Mouse (Mus musculus): ENCODE results near the gene Eif1. TPM values are rescaled to one million over a fixed set of nuclear protein-coding genes. Genes with fewer than 3 reads are reported as not detected.
"Not testable (repeated sequence)": the region's sequence is repeated elsewhere in the genome, so short reads cannot be mapped to it uniquely, and the experiment has no call there.

The Eif1 gene
- polyA plus RNA-seq, 1 experiment from 2014 or later = 1,407 TPM

DNA sequence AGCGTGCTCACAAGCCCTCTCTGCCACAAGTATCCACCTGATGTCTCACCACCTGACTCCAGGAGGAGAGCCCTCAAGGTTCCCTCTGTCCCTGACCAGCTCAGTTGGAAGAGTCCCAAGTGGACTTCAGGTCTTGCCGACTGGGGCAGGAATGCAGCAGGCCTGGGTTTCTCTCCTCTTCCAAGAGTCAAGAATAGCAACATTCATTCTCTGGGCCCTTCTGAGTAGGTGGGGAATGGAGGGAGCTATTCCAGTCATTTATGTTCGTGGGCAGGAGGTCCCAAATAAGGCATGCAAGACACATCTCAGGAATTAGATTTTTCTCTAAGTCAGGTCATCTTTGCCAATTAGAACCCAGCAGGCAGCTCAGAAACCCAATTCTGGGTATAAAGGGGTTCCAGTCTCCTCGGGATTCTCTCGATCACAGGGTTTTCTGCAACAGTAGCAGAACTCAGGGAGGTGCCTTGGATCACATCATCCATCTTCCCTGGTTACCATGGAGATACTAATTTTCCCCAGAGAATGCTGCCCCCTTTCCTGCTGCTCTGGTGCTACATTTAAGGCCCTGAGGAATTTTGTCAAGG is 7.5 kb upstream of the Eif1 start:
- Histone ChIP-seq H3K4me1 (replicated peaks) (no peaks in the 10 kb centered on the region), H3K27ac (no peak overlapping the region), H3K36me3 (no peaks in the 10 kb centered on the region), H3K4me3 (replicated peaks) (no peak overlapping the region), H3K9ac (replicated peaks) (0 out of 2 replicates have a peak overlapping the region, but pooled peaks have one; percentile 27), H3K27me3 (no peaks in the 10 kb centered on the region), H3K9me3 (no peaks in the 10 kb centered on the region), H3K4me2 (no peak overlapping the region)
- no peak for ATAC-seq (ENCODE audit: insufficient number of reproducible peaks, insufficient read depth, low FRiP score, low TSS enrichment, low read depth)
- 48% methylated on average over 5 of the region's 5 CpGs for WGBS

GRCm38 (mm10) chr11:100313424-100313823 is 6.3 kb upstream of the Eif1 start:
- WGBS = 87% methylated on average over 6 of the region's 6 CpGs
- no peak overlapping the region for H3K4me3 ChIP-seq (replicated peaks)
- ATAC-seq (ENCODE audit: insufficient number of reproducible peaks, insufficient read depth, low FRiP score, low TSS enrichment, low read depth) = no peak

DNA sequence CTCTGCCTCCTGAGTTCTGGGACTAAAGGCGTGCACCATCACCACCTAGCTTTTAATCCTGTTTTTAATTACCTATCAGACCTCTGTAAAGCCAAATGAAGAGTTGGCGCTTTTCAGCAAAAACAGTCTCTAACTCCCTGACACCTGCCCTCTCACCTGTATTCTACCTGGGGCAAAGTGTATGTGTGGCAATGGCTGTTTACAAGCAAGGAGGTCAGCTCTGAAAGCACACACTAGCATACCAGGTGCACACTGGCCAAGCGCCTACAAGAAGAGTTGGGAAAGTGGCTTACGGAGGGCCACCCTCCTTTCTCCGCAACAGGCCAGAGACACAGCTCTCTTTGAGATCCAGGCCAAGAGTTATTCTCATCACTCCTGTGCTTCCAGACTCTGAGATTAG is 4.2 kb upstream of the Eif1 start:
- Histone ChIP-seq H3K27me3 (no peaks in the 10 kb centered on the region), H3K4me3 (replicated peaks) (no peak overlapping the region), H3K9me3 (no peaks in the 10 kb centered on the region), H3K4me2 (no peak overlapping the region), H3K9ac (replicated peaks) (no peak overlapping the region), H3K27ac (no peak overlapping the region), H3K4me1 (replicated peaks) (no peaks in the 10 kb centered on the region), H3K36me3 (no peaks in the 10 kb centered on the region)
- no peak for ATAC-seq (ENCODE audit: insufficient number of reproducible peaks, insufficient read depth, low FRiP score, low TSS enrichment, low read depth)
- WGBS = 89% methylated on average over 5 of the region's 5 CpGs

More at GRCm38 (mm10) chr11:100313424-100313823, 6.3 kb upstream of the Eif1 start:
- Histone ChIP-seq H3K27me3 (no peaks in the 10 kb centered on the region), H3K4me2 (no peak overlapping the region), H3K9ac (replicated peaks) (no peak overlapping the region), H3K27ac (no peak overlapping the region), H3K36me3 (no peaks in the 10 kb centered on the region), H3K4me1 (replicated peaks) (no peaks in the 10 kb centered on the region), H3K9me3 (no peaks in the 10 kb centered on the region)

DNA sequence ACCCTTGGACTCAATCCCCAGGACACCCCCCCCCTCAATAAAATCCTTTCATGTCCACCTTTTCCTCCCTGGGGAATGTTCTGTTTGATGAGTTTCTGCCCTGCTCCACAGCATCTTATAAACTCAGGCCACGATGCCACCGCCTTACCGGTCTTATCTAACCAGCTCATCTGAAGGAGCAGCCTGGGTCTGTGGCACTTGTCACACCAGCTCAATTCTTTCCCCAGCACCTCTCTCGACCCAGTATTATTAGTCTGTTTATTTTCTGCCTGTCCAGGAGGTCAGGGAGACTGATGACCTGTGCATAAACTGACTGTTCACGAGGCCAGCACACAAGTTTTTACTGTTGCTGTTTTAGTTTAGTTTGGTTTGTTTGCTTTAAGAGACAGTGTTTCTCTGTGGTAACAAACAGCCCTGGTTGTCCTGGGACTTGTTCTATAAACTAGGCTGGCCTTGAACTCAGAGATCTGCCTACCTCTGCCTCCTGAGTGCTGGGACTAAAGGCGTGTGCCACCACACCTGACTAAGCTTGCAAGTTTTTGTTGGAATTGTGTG is 1.8 kb upstream of the Eif1 start:
- no peak for ATAC-seq (ENCODE audit: insufficient number of reproducible peaks, insufficient read depth, low FRiP score, low TSS enrichment, low read depth)
- no peak overlapping the region for H3K4me2 ChIP-seq
- no peak overlapping the region for H3K4me3 ChIP-seq (replicated peaks)
- H3K4me1 ChIP-seq (replicated peaks) = 0 out of 2 replicates have a peak, but pooled peaks cover 6% of the 10 kb centered on the region
- H3K27me3 ChIP-seq = no peaks in the 10 kb centered on the region
- peaks cover 21% of the 10 kb centered on the region for H3K36me3 ChIP-seq
- H3K9ac ChIP-seq (replicated peaks) = no peak overlapping the region
- WGBS = 48% methylated on average over 6 of the region's 6 CpGs
- no peaks in the 10 kb centered on the region for H3K9me3 ChIP-seq
- no peak overlapping the region for H3K27ac ChIP-seq

GRCm38 (mm10) chr11:100318529-100319451 is 895 bp upstream of the Eif1 start:
- Histone ChIP-seq H3K36me3 (peaks cover 21% of the 10 kb centered on the region), H3K4me2 (peak overlapping the region; percentile 55), H3K27me3 (no peaks in the 10 kb centered on the region), H3K4me1 (replicated peaks) (0 out of 2 replicates have a peak, but pooled peaks cover 6% of the 10 kb centered on the region), H3K27ac (no peak overlapping the region; the same call in 1 of the 2 replicates), H3K9ac (replicated peaks) (no peak overlapping the region), H3K9me3 (no peaks in the 10 kb centered on the region), H3K4me3 (replicated peaks) (peak overlapping the region; percentile 83)
- no peak for ATAC-seq (ENCODE audit: insufficient number of reproducible peaks, insufficient read depth, low FRiP score, low TSS enrichment, low read depth)
- 90% methylated on average over 10 of the region's 10 CpGs for WGBS

DNA sequence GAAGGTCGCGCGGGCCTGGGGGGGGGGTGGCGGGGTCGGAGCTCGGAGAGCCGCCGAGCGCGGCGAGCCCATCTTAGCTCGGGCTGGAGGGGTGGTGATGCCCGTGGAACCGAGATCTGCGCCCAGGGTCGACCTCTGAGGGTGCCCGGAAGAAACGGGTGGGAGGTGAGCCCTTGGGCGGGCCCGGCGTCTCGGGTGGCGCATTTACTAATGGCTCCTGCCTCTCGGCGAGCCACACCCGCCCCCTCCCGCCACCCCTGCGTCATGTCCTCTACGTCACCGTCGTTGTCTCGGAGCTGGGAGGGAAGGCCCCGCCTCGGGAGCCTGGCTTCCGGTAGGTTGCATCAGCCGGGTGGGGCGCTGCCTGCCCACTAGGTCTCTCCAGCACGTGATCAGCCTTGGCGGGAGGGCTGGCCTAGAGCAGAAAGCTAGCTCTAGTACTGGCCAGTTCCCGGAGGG is 516 bp downstream of the Eif1 start:
- Histone ChIP-seq H3K27me3 (no peaks in the 10 kb centered on the region), H3K36me3 (peaks cover 21% of the 10 kb centered on the region), H3K9me3 (no peaks in the 10 kb centered on the region), H3K27ac (peak overlapping the region; percentile 97), H3K9ac (replicated peaks) (peak overlapping the region; percentile 96), H3K4me1 (replicated peaks) (0 out of 2 replicates have a peak, but pooled peaks cover 6% of the 10 kb centered on the region), H3K4me2 (peak overlapping the region; percentile 81), H3K4me3 (replicated peaks) (peak overlapping the region; percentile 83)
- ATAC-seq (ENCODE audit: insufficient number of reproducible peaks, insufficient read depth, low FRiP score, low TSS enrichment, low read depth) = peak; percentile 77
- WGBS = under 1% methylated on average over 40 of the region's 40 CpGs

DNA sequence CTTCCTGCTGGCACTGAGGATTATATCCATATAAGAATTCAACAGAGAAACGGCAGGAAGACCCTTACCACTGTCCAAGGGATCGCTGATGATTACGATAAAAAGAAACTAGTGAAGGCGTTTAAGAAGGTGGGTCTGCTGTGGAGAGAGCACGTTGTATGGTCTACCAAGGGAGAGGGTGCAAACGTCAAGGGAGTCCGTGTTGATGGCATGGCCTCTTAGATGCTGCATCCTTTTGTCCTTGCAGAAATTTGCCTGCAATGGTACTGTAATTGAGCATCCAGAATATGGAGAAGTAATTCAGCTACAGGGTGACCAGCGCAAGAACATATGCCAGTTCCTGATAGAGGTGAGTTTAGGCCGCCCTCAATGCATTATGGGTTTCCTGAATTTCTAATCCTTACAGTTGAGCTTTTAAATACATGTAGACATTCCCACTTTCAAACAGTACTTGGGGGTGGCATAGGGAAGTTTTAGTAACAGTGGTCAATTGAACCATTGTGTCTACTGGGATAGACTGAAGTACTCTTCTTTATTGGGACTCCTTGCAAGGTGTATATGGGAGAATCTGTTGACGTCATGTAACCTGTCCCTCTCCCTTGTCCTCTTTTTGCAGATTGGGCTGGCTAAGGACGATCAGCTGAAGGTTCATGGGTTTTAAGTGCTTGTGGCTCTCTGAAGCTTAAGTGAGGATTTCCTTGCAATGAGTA is 1.2 kb downstream of the Eif1 start:
- peak overlapping the region; percentile 81 for H3K4me2 ChIP-seq
- H3K9me3 ChIP-seq; H3K4me1 ChIP-seq (replicated peaks); H3K27me3 ChIP-seq; ATAC-seq (ENCODE audit: insufficient number of reproducible peaks, insufficient read depth, low FRiP score, low TSS enrichment, low read depth): not testable (repeated sequence)
- peak overlapping the region; percentile 97; the same call in 1 of the 2 replicates for H3K27ac ChIP-seq
- H3K4me3 ChIP-seq (replicated peaks) = peak overlapping the region; percentile 83
- H3K9ac ChIP-seq (replicated peaks) = peak overlapping the region; percentile 96
- WGBS = 21% methylated on average over 11 of the region's 11 CpGs
- H3K36me3 ChIP-seq = peaks cover 21% of the 10 kb centered on the region

- not testable (repeated sequence) for H3K27ac ChIP-seq; H3K4me1 ChIP-seq (replicated peaks); H3K4me3 ChIP-seq (replicated peaks); ATAC-seq (ENCODE audit: insufficient number of reproducible peaks, insufficient read depth, low FRiP score, low TSS enrichment, low read depth); H3K4me2 ChIP-seq; H3K9ac ChIP-seq (replicated peaks); H3K27me3 ChIP-seq; H3K9me3 ChIP-seq
- peaks cover 21% of the 10 kb centered on the region for H3K36me3 ChIP-seq
- WGBS = 83% methylated on average over 7 of the region's 7 CpGs
These were observed 2.0 kb downstream of the Eif1 start for GRCm38 (mm10) chr11:100321479-100322305.

DNA sequence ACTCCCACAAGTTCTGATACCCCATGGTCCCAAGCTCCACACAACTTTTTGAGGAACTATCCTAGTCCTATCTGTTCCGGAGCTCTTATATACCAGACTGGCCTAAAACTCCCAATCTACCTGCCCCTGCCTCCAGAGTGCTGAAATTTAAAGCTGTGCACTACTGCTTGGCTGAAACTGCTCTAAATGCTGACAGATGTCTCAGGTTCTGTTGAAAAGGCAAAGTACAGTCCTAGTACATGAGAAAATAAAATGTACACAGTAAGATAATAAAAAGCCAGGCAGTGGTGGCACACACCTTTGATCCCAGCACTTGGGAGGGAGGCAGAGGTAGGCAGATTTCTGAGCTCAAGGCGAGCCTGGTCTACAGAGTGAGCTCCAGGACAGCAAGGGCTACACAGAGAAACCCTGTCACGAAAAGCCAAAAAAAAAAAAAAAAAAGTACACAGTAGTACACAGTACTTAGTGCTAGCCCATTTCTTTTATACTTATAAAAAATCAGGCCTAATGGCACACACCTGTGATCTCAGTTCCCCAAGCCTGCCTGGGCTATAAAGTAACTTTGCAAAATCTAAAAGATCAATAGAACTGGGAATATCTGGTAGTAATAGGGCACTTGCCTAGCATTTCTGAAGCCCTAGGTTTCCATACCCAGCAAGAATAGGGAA is 3.0 kb downstream of the Eif1 start:
- H3K27ac ChIP-seq = no peak overlapping the region

GRCm38 (mm10) chr11:100323578-100323977 is 3.9 kb downstream of the Eif1 start:
- H3K27me3 ChIP-seq = no peaks in the 10 kb centered on the region
- no peak overlapping the region for H3K9ac ChIP-seq (replicated peaks)
- no peaks in the 10 kb centered on the region for H3K9me3 ChIP-seq
- 14% methylated on average over 3 of the region's 3 CpGs for WGBS
- no peak for ATAC-seq (ENCODE audit: insufficient number of reproducible peaks, insufficient read depth, low FRiP score, low TSS enrichment, low read depth)
- H3K27ac ChIP-seq = no peak overlapping the region
- H3K4me2 ChIP-seq = no peak overlapping the region
- H3K36me3 ChIP-seq = peaks cover 21% of the 10 kb centered on the region
- 0 out of 2 replicates have a peak, but pooled peaks cover 6% of the 10 kb centered on the region for H3K4me1 ChIP-seq (replicated peaks)
- no peak overlapping the region for H3K4me3 ChIP-seq (replicated peaks)

More for the DNA sequence above, 3.0 kb downstream of the Eif1 start:
- no peak for ATAC-seq (ENCODE audit: insufficient number of reproducible peaks, insufficient read depth, low FRiP score, low TSS enrichment, low read depth)
- Histone ChIP-seq H3K4me3 (replicated peaks) (no peak overlapping the region), H3K9ac (replicated peaks) (no peak overlapping the region), H3K27me3 (no peaks in the 10 kb centered on the region), H3K36me3 (peaks cover 21% of the 10 kb centered on the region), H3K4me1 (replicated peaks) (0 out of 2 replicates have a peak, but pooled peaks cover 6% of the 10 kb centered on the region), H3K9me3 (no peaks in the 10 kb centered on the region), H3K4me2 (no peak overlapping the region)
- WGBS = 68% methylated on average over 3 of the region's 3 CpGs

All from limb, embryonic 12.5 days (tissue).